Mouse (Mus musculus): Measurements from ENCODE around the gene Atmin.

The Atmin gene

GRCm38 (mm10) chr8:116951369-116951768 is 8.2 kb downstream of the Atmin start:
- DNase-seq (ENCODE audit: low spot score) = no peak

DNA sequence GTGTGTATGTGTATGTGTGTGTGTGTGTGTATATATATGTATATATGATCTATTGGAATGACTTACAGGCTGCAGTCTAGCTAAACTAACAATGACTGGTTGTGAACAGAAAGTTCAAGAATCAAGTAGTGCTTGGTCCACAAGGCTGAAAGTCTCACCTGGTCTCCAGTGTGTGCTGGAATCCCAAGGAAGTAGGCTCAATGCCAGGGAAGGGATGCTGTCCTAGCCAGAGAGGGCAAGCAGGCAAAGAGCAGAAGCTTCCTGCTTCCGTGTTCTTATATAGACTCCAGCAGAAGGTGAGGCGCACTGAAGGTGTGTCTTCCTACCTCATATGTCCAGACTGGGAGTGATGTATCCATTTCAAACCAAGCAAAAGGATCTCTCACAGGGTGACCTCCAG is 8.6 kb downstream of the Atmin start:
- DNase-seq (ENCODE audit: low spot score) = no peak

DNA sequence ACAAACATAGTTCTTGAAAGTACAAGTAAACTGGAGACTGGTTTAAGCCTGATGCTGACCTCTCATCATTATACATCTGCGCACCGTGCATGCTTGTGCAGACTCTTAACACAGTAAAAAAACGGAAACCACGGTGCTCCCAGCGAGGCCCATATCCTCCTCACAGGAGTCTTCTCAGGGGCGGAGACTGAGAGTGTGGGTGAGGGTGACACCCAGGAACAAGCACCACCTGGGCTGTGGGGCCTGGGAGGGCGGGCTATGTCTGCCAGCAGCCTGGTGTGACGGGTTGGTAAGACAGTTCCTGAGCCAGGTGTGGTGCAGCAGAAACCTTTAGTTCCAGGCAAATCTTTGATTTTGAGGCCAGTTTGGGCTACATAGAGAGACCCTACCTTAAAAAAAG is 9.2 kb downstream of the Atmin start:
- no peak for DNase-seq (ENCODE audit: low spot score)

DNA sequence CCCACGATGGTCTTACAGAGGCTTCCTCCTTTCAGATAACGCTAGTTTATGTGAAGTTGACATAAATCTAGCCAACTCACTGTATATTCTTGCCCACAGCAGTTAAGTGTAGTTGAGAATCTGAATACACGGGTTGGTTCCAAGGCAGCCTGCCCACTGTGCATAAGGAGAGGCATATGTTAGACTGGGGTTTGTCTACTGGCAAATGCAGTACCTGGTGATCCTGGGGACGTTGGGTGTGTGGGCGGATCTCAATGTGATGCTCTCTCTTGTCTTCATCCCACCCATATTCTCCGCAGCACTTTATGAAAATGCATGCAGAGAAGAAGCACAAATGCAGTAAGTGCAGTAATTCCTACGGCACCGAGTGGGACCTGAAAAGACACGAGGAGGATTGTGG is 11.2 kb downstream of the Atmin start:
- DNase-seq (ENCODE audit: low spot score) = no peak

GRCm38 (mm10) chr8:116969531-116969930 is 26.3 kb downstream of the Atmin start:
- no peak for DNase-seq (ENCODE audit: low spot score)

DNA sequence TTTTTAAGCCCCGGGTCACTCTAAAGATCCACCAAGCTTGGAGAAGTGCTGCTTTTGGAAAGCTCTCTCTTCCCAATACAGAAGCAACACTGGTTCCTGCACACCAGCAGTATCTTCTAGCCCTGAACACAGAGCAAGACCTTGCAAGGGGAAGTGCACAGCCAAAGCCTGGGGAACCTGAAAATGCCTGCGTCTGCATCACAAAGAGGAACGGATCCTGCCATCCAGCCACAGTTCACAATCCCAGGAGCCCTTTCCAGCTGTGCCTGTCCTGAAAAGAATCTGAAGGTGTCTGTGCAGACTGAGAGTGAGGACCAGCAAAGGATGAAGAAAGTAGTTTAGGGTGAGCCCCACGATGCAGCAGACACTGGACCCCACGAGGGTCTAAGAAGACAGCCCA is 31.9 kb downstream of the Atmin start:
- no peak for DNase-seq (ENCODE audit: low spot score)

DNA sequence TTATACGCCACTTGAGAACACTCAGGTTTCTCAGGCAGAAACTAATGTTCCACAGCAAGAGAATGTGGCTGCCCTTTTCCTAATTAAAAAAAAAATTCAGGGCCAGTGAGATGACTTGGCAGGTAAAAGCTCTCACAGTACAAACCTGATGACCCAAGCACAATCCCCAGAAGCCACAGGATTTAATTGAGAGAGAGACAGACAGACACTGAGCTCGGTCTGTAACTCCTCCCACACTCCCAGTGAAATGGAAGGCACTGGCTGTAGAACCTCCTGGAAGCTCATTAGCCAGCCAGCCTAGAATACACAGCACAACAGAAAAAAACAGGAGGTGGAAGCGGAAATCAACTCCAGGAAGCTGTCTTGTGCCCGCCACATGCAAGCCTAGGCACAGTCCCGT is 32.4 kb downstream of the Atmin start:
- DNase-seq (ENCODE audit: low spot score) = no peak

- no peak for DNase-seq (ENCODE audit: low spot score)
Measured at GRCm38 (mm10) chr8:116978052-116978451, 34.9 kb downstream of the Atmin start.

DNA sequence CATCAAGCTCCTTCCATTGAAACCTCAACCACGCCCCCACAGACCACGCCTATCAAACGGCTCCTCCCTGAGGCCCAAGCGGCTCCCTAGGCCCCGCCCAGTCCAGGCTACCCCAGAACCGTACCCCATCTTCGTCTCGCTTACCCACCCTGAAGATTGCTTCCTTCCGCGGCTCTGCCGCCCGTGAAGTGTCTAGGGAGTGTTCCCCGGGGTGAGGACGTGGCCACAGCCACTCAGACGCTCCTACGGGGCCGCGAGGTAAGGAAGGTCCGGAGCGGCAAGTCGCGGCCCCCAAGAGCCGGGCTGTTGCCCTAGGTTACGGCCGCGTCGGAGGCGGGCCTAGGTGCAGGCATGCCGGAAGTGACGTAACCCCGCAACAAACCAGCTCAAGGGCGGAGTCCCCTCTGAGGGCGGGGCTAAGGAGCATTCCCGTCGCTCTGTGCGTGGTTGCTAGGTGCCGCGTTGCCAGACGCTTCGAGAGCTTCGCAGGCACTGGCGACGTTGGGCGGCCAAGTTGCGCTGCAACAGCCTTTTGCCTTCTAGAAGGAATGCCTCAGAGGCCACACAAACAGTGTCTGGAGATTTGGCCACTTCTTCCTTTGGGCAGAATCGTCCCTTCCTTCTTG is 35.6 kb downstream of the Atmin start, which contains the start of gene 1700030J22Rik:
Gene 1700030J22Rik (minus strand): TSS at position 329 of the 626 bp plus-strand sequence.
- DNase-seq (ENCODE audit: low spot score) = peak; percentile 99

DNA sequence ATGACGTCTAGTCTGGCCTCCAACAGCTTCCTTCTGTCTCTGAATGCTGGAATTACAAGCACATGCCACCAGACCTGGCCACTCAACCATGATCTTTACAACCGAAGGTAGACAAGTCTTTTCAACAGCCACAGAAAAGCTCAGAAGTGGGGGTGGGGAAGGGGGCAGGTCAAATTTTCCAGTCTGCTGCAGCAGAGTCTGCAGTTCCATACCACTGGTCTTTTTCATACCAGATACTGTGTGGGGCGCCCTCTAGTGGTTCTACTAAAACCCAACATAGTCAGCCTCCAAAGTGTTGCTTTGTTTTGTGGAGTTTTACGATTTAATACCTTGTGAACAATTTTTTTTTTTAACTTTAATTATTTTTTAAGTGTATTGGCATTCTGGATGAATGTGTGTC is 36.9 kb downstream of the Atmin start:
- peak; percentile 79 for DNase-seq (ENCODE audit: low spot score)

DNA sequence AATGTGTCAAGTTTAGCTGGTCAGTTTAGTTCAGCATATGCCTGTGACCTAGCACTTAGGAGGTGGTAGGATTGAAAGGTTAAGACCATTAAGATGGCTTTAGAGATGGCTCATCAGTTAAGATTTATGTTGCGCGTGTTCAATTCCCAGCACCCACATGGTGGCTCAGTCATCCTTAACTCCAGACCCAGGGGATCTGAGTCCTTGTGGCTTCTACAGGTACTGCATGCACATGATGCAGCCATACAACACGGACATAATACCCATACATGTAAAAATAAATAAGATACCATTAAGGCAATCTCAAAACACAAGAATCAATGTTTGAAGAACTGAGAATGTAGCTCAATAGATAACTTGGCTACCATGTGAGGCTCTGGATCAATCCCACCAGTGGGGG is 46.6 kb downstream of the Atmin start:
- DNase-seq (ENCODE audit: low spot score) = no peak

DNA sequence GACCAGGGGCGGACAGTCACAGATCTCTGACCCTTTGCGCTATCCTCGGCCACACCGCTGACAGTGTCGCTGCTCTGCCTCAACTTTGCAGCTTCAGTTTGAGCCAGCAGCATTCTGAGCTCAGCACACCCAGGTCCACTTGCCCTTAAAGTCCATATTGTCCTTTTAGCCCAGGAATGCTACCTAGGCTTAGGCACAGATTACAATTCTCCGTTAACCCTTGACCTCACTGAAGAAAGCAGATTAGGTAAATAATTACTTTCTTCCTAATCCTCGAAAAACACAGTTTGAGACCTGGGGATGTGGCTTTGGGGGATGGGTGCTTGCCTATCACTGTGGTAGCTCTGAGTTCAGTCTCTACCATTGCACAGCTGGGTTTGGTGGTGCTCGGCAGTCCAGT is 48.0 kb downstream of the Atmin start:
- DNase-seq (ENCODE audit: low spot score) = no peak

- DNase-seq (ENCODE audit: low spot score) = no peak
Measured at GRCm38 (mm10) chr8:116992176-116992971, 49.2 kb downstream of the Atmin start.

DNA sequence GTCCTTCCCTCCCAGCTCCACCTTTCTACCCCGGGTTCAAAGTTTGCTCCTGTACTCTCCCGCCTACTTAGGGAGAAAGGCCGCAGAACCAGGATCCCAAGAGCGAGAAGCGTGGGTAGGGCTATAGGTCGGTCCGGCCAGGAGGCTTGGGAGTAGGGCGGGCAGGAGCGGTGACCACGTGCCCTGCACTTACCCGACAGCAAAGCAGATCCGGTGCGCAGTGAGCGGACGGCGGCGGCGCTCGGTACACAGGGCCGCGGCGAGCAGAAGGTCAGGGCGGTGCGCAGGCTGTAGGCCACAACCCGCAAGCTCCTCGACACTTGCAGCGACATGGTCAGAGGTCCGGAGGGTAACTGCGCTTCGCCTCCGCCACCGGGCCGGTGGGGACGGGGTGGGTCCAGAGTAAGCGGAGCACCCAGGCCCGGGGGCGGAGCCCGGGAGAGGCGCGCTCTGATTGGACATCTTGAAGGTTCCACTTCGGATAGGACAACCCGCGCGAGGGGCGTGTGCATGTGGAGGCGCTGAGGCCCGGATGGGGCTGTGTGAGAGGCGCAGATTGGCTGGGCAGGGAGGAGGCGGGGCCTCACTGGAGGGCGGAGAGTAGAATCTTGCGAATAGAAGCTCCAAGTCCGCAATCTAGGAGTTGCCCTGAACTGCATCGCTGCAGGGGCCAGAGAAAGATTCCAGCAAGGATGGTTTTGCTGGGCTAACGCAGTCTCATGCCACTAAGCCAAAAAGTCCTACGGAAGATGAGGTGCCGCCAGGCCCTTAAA is 50.1 kb downstream of the Atmin start, which contains the start of gene Gcsh:
Gene Gcsh (minus strand): TSS at position 443 of the 773 bp plus-strand sequence.
- peak; percentile 99 for DNase-seq (ENCODE audit: low spot score)

DNA sequence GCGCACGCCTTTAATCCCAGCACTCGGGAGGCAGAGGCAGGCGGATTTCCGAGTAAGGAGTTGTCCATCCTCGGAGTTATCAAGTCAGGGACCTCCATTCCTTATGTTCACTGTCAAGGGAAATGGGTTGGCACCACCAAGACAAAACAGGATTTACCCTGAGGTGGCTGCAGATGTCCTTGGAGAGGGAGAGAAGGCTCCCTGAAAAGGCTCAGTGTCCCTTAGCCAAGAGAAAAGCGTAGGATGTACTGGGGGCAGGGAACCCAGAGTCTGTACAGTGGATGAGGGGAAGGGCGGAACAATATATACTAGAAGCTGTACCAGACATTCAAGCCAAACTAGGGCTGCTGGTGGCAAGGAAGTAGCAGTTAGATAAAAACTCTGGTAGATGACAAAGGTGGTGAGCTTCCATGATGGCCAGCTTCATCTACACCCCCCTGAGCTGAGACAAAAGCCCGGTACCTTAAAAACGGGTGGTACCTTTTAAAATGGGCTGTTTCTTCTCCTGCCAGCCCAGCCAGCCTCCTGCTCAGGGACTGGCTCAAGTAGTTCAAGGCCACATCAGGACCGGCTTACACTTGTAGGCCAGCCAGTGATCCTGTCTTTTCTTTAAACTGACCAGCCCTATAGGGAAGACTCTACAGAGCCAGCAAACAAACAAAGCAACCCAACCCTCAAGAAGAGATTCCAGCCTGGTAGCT is 51.0 kb downstream of the Atmin start:
- no peak for DNase-seq (ENCODE audit: low spot score)
